Mouse (Mus musculus): ENCODE measurements around the gene Cbr2.

Gene Cbr2

GRCm38 (mm10) chr11:120710672-120711071 is 21.2 kb downstream of the Cbr2 start:
- DNase-seq: peak; percentile 31

GRCm38 (mm10) chr11:120709551-120709950 is 22.4 kb downstream of the Cbr2 start:
- no peak for DNase-seq

GRCm38 (mm10) chr11:120707969-120708368 is 23.9 kb downstream of the Cbr2 start:
- DNase-seq: no peak

- peak; percentile 67 for DNase-seq
Observed at GRCm38 (mm10) chr11:120707225-120707624, 24.7 kb downstream of the Cbr2 start.

GRCm38 (mm10) chr11:120706120-120706519 is 25.8 kb downstream of the Cbr2 start:
- DNase-seq: no peak

GRCm38 (mm10) chr11:120704486-120705325 is 27.2 kb downstream of the Cbr2 start:
- peak; percentile 61 for DNase-seq

GRCm38 (mm10) chr11:120703696-120704454 is 28.0 kb downstream of the Cbr2 start:
- peak; percentile 29 for DNase-seq

GRCm38 (mm10) chr11:120697741-120698140 is 34.2 kb downstream of the Cbr2 start:
- peak; percentile 29 for DNase-seq

GRCm38 (mm10) chr11:120696568-120696967 is 35.3 kb downstream of the Cbr2 start:
- no peak for DNase-seq

- DNase-seq: peak; percentile 79
Observed at GRCm38 (mm10) chr11:120695641-120696040, 36.3 kb downstream of the Cbr2 start.

GRCm38 (mm10) chr11:120695184-120695583 is 36.7 kb downstream of the Cbr2 start:
- DNase-seq: peak; percentile 76

- DNase-seq: no peak
Observed at GRCm38 (mm10) chr11:120693461-120693860, 38.5 kb downstream of the Cbr2 start.

GRCm38 (mm10) chr11:120692471-120693011 is 39.4 kb downstream of the Cbr2 start:
- no peak for DNase-seq

GRCm38 (mm10) chr11:120689365-120689764 is 42.5 kb downstream of the Cbr2 start:
- no peak for DNase-seq

- DNase-seq: peak; percentile 32
Observed at GRCm38 (mm10) chr11:120686650-120687272, 45.2 kb downstream of the Cbr2 start.

GRCm38 (mm10) chr11:120684660-120685059 is 47.3 kb downstream of the Cbr2 start:
- no peak for DNase-seq

- DNase-seq: no peak
Observed at GRCm38 (mm10) chr11:120684086-120684485, 47.8 kb downstream of the Cbr2 start.

GRCm38 (mm10) chr11:120683536-120683935 is 48.4 kb downstream of the Cbr2 start:
- DNase-seq: no peak

GRCm38 (mm10) chr11:120682683-120683082 is 49.2 kb downstream of the Cbr2 start:
- DNase-seq: no peak

GRCm38 (mm10) chr11:120679909-120680308 is 52.0 kb downstream of the Cbr2 start:
- peak; percentile 38 for DNase-seq

Measured in embryo, embryonic 11 days (tissue).